Mouse (Mus musculus): ENCODE results near the gene Atrnl1.

GRCm38 (mm10) chr19:57957363-57957762 is 346.5 kb downstream of the Atrnl1 start:
- no peak for TF ChIP-seq EP300 (IDR thresholded peaks at IDR 0.05)
- no peak for TF ChIP-seq CTCF (IDR thresholded peaks at IDR 0.05)
